Mouse (Mus musculus) midbrain, embryonic 14.5 days (tissue): Measurements from ENCODE around the gene Pld3. TPM values are rescaled to one million over a fixed set of nuclear protein-coding genes. Genes with fewer than 3 reads are reported as not detected.

Experiments
- ATAC-seq: fragments of 200-750 bp; cut with Nextera tagmentation; 2 replicates; pipeline ENCODE4 v1.8.0; 2017; ENCODE audit warnings: moderate number of reproducible peaks, moderate library complexity; ENCODE audit not compliant: low FRiP score, low TSS enrichment
- DNase-seq: peaks from one replicate; pipeline ENCODE4 v3.0.0-alpha.2; 2015
- H3K27ac ChIP-seq: fragments of 300-500 bp; sonication (generic); replicated peaks from 2 replicates; pipeline ENCODE4 v1.5.1; 2014; ENCODE audit warnings: mild to moderate bottlenecking, low read depth, low read length, moderate library complexity
- H3K27me3 ChIP-seq: fragments of 300-500 bp; sonication (generic); 2 replicates; pipeline ENCODE4 v1.6.1; 2014; ENCODE audit warnings: low read length, control low read depth, mixed read lengths; ENCODE audit not compliant: control insufficient read depth, insufficient read depth
- H3K36me3 ChIP-seq: fragments of 300-500 bp; sonication (generic); 2 replicates; pipeline ENCODE4 v1.6.1; 2014; ENCODE audit warnings: low read length, control low read depth; ENCODE audit not compliant: control insufficient read depth, insufficient read depth
- H3K4me1 ChIP-seq: fragments of 300-500 bp; sonication (generic); 2 replicates; pipeline ENCODE4 v1.6.1; 2014; ENCODE audit warnings: mild to moderate bottlenecking, antibody characterized with exemption, low read length, control low read depth; ENCODE audit not compliant: control insufficient read depth, insufficient read depth
- H3K4me2 ChIP-seq: fragments of 300-500 bp; sonication (generic); 2 replicates; pipeline ENCODE4 v1.6.1; 2014; ENCODE audit warnings: mild to moderate bottlenecking, low read length, moderate library complexity
- H3K4me3 ChIP-seq: fragments of 300-500 bp; sonication (generic); replicated peaks from 2 replicates; pipeline ENCODE4 v1.5.1; 2014; ENCODE audit warnings: low read depth, low read length
- H3K9ac ChIP-seq: fragments of 300-500 bp; sonication (generic); replicated peaks from 2 replicates; pipeline ENCODE4 v1.6.1; 2014; ENCODE audit warnings: mild to moderate bottlenecking, low read length, moderate library complexity
- H3K9me3 ChIP-seq: fragments of 300-500 bp; sonication (generic); 2 replicates; pipeline ENCODE4 v1.6.1; 2016; ENCODE audit warnings: low read length, control low read depth, mixed read lengths; ENCODE audit not compliant: control insufficient read depth
- WGBS: fragments of 180-500 bp; shearing (Covaris S2); extraction: QIAGEN DNeasy Blood & Tissue Kit; methylation state at CpG from one replicate; pipeline ENCODE4 v1.1.7; 2014; 5-methylcytosine and 5-hydroxymethylcytosine counted together
- polyA plus RNA-seq: library from polyadenylated mRNA; unstranded; fragments of >200 nt; fragmentation: Nextera tagmentation; extraction: Ambion mirVana; gene quantifications from 2 replicates; pipeline ENCODE4 v1.2.1, GENCODE M21; 2014

Pld3 gene
- polyA plus RNA-seq, 1 experiment from 2014 or later: 114 TPM

DNA sequence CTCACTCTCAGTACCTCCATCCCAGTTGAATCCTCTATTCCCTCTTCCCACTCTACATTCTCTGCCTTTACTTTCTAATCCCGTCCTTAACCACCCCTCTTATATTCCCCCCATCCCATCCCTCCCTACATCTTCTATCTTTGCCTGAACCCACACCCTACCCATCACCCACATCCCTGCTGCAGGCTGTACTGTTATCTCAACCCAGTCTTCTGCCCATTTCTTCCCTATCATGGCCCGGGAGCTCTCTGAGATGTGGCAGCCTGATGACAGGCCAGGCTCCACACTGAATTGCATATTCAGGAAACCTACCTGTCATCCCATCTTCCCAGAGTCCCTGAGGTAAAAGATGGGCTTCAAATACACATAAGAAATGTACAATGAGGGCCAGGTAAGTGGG is 14.2 kb downstream of the Pld3 start:
- DNase-seq (no peak), ATAC-seq (no peak)
- Histone ChIP-seq H3K9me3 (no peaks in the 10 kb centered on the region), H3K4me2 (no peak overlapping the region), H3K27ac (no peak overlapping the region), H3K9ac (no peak overlapping the region), H3K4me3 (no peak overlapping the region), H3K27me3 (no peaks in the 10 kb centered on the region), H3K4me1 (peaks cover 14% of the 10 kb centered on the region), H3K36me3 (peaks cover 62% of the 10 kb centered on the region)
- 92% methylated on average over 2 of the region's 2 CpGs for WGBS

DNA sequence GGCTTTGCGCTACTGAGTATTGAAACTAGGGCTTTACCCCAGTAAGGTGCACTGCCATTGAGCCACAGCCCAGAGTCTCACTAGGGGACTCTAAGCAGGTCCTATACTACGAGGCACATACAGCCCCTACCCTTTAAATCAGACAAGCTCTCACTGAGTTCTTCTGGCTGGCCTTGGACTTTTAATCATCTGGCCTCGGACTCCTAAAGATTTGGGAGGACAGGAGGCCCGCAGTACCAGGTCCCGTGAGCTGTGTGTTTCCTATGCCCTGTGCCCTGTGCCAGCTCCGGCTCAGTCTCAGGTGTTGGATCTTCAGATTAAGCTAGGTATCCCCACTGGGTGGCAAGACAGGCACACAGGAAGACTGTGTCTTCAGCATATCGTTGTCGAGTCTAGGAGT is 15.0 kb downstream of the Pld3 start:
- no peak for DNase-seq
- Histone ChIP-seq H3K9ac (no peak overlapping the region), H3K27me3 (no peaks in the 10 kb centered on the region), H3K9me3 (no peaks in the 10 kb centered on the region), H3K4me3 (no peak overlapping the region), H3K4me1 (peaks cover 14% of the 10 kb centered on the region), H3K36me3 (peaks cover 70% of the 10 kb centered on the region), H3K27ac (no peak overlapping the region), H3K4me2 (no peak overlapping the region)
- no peak for ATAC-seq
- WGBS: 94% methylated on average over 8 of the region's 8 CpGs

GRCm38 (mm10) chr7:27536618-27537017 is 16.4 kb downstream of the Pld3 start:
- DNase-seq: no peak
- no peak for ATAC-seq
- H3K36me3 ChIP-seq: peaks cover 84% of the 10 kb centered on the region

DNA sequence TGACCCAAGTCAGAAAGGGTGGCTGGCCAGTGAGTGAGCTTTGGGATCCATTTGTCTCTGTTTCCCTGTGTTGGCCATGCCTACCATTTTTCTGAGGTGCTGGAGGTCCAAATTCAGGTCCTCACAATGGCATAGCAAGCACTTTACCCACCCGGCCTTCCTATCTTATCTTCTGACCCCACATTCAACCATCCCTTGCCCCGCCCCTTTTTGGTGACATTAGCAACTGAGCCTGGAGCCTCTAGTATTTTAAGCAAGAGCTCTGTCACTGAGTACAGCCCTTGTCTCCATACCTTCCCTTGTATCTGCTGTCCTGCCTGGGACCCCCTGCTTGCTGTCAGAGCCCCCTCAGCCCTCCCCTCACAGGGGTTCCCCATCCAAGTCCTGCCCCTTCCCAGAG is 17.6 kb downstream of the Pld3 start:
- Histone ChIP-seq H3K27ac (no peak overlapping the region), H3K4me2 (no peak overlapping the region)
- 90% methylated on average over 2 of the region's 2 CpGs for WGBS

More at GRCm38 (mm10) chr7:27536618-27537017, 16.4 kb downstream of the Pld3 start:
- Histone ChIP-seq H3K27ac (no peak overlapping the region), H3K27me3 (no peaks in the 10 kb centered on the region), H3K4me1 (peaks cover 6% of the 10 kb centered on the region), H3K4me2 (no peak overlapping the region), H3K4me3 (no peak overlapping the region), H3K9ac (no peak overlapping the region), H3K9me3 (no peaks in the 10 kb centered on the region)
- 91% methylated on average over 6 of the region's 6 CpGs for WGBS

DNA sequence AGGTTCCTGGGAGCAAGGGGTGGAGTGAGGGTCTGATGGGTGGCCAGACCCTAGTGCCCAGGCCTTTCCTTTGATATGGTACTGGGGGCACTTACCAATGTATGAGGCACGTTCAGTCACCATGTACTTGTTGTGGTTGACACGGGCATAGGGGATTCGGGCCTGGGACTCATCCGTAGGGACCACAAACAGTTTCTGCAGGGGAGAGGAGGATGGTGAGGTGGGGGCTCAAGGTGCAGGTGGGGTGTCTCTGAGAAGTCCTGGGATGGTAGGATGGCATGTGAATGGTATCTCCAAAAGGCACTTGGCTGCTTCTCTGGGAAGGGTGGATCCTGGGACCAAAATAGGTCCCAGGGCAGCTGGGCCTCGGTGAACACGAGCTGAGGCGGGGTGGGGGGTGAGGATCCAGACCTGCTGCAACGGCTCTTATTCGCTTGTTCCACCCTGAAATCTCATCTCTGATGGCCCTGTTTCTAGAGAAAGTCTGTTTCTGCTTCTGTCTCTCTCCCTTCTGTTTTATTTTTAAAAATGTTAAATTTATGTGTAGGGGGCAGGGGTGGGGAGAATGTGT is 20.5 kb downstream of the Pld3 start:
- no peaks in the 10 kb centered on the region for H3K4me1 ChIP-seq
- ATAC-seq (no peak), DNase-seq (no peak)
- no peaks in the 10 kb centered on the region for H3K9me3 ChIP-seq
- WGBS: 89% methylated on average over 9 of the region's 9 CpGs
- no peak overlapping the region for H3K4me3 ChIP-seq
- H3K27ac ChIP-seq: no peak overlapping the region
- peaks cover 69% of the 10 kb centered on the region for H3K36me3 ChIP-seq
- H3K27me3 ChIP-seq: no peaks in the 10 kb centered on the region
- no peak overlapping the region for H3K4me2 ChIP-seq
- no peak overlapping the region for H3K9ac ChIP-seq

More for the DNA sequence above, 17.6 kb downstream of the Pld3 start:
- no peaks in the 10 kb centered on the region for H3K4me1 ChIP-seq
- H3K4me3 ChIP-seq: no peak overlapping the region
- H3K36me3 ChIP-seq: peaks cover 82% of the 10 kb centered on the region
- no peaks in the 10 kb centered on the region for H3K27me3 ChIP-seq
- no peak for DNase-seq
- no peak overlapping the region for H3K9ac ChIP-seq
- H3K9me3 ChIP-seq: no peaks in the 10 kb centered on the region
- no peak for ATAC-seq

DNA sequence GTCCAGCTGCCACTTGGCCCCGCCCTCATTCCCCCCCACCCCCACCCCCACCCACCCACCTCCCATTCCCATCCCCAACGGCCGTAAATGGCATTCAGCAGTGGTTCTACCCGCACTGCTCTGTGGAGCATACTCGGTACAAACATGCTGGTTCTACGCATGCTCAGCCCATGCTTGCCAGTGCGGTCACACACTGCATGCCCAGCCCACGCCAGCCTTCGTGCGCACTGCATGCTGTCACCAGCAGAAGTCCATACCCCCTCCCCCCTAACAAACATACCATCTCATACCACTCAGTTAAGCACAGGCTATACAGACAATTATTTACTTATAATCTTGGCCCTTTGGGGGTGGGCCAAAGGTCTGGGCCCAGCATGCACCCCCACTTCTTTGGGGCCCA is 21.3 kb downstream of the Pld3 start:
- Histone ChIP-seq H3K4me1 (no peaks in the 10 kb centered on the region), H3K9ac (no peak overlapping the region), H3K27ac (no peak overlapping the region), H3K4me3 (no peak overlapping the region), H3K4me2 (no peak overlapping the region), H3K36me3 (peaks cover 61% of the 10 kb centered on the region), H3K9me3 (no peaks in the 10 kb centered on the region), H3K27me3 (no peaks in the 10 kb centered on the region)
- ATAC-seq (no peak), DNase-seq (no peak)
- 92% methylated on average over 10 of the region's 10 CpGs for WGBS

DNA sequence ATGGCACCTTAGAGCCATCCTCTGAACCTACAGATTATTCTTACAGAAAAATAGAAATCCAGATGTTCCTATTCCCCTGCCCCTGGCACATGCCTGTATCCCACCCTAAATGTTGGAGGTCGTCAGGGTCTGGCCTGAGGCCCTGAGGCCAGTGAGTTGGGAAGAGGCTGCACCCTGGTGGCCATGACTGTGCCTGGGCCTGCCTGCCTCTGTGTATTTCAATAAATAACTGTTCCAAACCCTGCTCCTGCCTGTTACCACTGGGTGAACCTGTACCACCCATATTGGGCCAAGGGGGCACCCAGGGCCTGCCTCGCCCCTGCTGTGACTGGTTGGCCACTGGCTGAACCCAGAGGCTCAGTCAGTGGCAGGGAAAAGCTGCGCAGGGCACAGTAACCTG is 22.1 kb downstream of the Pld3 start:
- no peak for DNase-seq
- Histone ChIP-seq H3K9me3 (no peaks in the 10 kb centered on the region), H3K4me2 (no peak overlapping the region), H3K27me3 (no peaks in the 10 kb centered on the region), H3K36me3 (peaks cover 53% of the 10 kb centered on the region), H3K27ac (no peak overlapping the region), H3K9ac (no peak overlapping the region), H3K4me3 (no peak overlapping the region), H3K4me1 (no peaks in the 10 kb centered on the region)
- no peak for ATAC-seq
- WGBS: 73% methylated on average over 3 of the region's 3 CpGs

- ATAC-seq: no peak
- Histone ChIP-seq H3K4me1 (no peaks in the 10 kb centered on the region), H3K4me2 (no peak overlapping the region), H3K27ac (no peak overlapping the region), H3K4me3 (no peak overlapping the region), H3K9ac (no peak overlapping the region), H3K27me3 (no peaks in the 10 kb centered on the region), H3K9me3 (no peaks in the 10 kb centered on the region), H3K36me3 (peaks cover 37% of the 10 kb centered on the region)
- WGBS: 85% methylated on average over 21 of the region's 21 CpGs
- no peak for DNase-seq
Measured at GRCm38 (mm10) chr7:27529070-27529469, 23.9 kb downstream of the Pld3 start.

- Histone ChIP-seq H3K4me1 (no peaks in the 10 kb centered on the region), H3K4me3 (no peak overlapping the region), H3K9ac (no peak overlapping the region), H3K4me2 (no peak overlapping the region), H3K27ac (no peak overlapping the region), H3K27me3 (no peaks in the 10 kb centered on the region), H3K36me3 (peaks cover 12% of the 10 kb centered on the region; the same call in 1 of the 2 replicates), H3K9me3 (no peaks in the 10 kb centered on the region)
- peak; percentile 95 for DNase-seq
- peak; percentile 47; the same call in 1 of the 2 replicates for ATAC-seq
- 26% methylated on average over 10 of the region's 10 CpGs for WGBS
Measured at GRCm38 (mm10) chr7:27526039-27526827, 26.8 kb downstream of the Pld3 start.
